Mouse (Mus musculus): Measurements from ENCODE around the gene Pmf1.

DNA sequence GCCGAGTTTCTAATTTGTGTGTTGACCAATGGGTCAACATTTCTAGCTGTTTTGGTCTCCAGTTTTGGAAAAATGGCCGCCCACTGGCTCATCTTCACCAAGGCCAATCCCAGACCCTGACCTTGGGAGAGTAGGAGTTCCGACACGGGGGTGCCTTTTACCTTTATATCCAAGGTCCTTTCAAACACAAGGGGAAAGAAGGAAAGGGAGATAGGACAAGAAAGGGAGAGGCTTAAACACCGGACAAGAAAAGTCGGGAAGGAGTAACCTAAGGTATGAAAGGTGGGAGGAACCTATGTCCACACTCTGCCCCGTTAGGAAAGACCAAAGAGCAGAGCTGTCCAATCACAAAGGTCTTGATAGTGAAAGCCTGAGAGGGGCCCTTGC lies 507 bp upstream of the Pmf1 start:
- no peak for TF ChIP-seq CTCF (IDR thresholded peaks at IDR 0.05; ENCODE audit: extremely low read depth, insufficient read depth, low read length)
- TF ChIP-seq POLR2A (IDR thresholded peaks at IDR 0.05; ENCODE audit: extremely low read depth, insufficient read depth, low read length): no peak

All from cortical plate, adult 2 months (tissue).